Mouse (Mus musculus) T-cell, adult 2 months (primary cell): ENCODE measurements around the gene Gnptab.
"Not testable (repeated sequence)": the region's sequence is repeated elsewhere in the genome, so short reads cannot be mapped to it uniquely, and the experiment has no call there.

Experiments
- DNase-seq: peaks from one replicate; pipeline ENCODE4 v3.0.0; 2022; ENCODE audit warnings: low spot score

Gene Gnptab

GRCm38 (mm10) chr10:88379013-88379885, at the start of gene Gnptab, which contains the start of gene Dram1:
TSS of gene Gnptab (plus strand) at chr10:88379132.
TSS of gene Dram1 (minus strand) at chr10:88379080.
- peak; percentile 91 for DNase-seq

DNA sequence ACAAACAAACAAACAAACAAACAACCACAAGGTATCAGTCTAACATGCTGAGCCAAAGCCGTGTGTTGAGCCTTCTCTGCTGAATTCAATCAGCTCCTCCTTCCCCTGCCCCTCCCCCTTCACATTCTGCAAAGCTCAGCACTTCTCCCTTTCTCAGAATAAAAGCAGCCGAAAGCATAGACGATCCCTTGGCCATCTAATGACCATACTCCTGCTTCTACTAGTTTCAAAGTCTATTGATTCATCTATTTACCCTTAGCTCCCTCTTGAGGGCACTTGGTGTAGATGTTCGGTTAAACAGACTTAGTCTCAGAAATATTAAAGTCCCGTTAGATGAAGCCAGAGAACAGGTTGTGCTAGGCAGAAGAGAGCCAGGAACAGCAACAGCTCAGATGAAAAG, 48.2 kb upstream of the Gnptab start:
- DNase-seq = no peak

- DNase-seq = no peak
Measured at GRCm38 (mm10) chr10:88340660-88341059, 38.3 kb upstream of the Gnptab start.

DNA sequence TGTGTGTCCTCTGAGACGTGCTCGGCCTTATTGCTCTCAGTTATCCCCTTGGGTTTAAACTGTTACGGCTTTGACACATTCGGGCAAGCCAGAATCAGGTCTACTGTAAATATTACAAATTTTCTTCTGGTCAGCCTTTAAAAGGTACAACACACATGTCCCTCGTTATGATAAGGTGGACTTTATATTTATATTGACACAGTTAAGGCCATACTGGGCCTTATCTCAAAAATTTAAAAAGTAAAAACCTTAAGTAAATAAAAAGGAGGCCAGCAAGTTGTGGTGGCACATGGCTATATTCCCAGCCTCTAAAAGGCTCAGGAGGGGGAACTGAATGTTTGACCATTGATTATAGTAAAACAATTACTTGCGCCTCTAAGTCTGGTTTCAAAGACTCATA, 37.6 kb upstream of the Gnptab start:
- no peak for DNase-seq

- DNase-seq = no peak
Measured at GRCm38 (mm10) chr10:88345899-88346401, 33.0 kb upstream of the Gnptab start.

- peak; percentile 4 for DNase-seq
Measured at GRCm38 (mm10) chr10:88346454-88347245, 32.3 kb upstream of the Gnptab start.

GRCm38 (mm10) chr10:88349800-88350199, 29.1 kb upstream of the Gnptab start:
- no peak for DNase-seq

DNA sequence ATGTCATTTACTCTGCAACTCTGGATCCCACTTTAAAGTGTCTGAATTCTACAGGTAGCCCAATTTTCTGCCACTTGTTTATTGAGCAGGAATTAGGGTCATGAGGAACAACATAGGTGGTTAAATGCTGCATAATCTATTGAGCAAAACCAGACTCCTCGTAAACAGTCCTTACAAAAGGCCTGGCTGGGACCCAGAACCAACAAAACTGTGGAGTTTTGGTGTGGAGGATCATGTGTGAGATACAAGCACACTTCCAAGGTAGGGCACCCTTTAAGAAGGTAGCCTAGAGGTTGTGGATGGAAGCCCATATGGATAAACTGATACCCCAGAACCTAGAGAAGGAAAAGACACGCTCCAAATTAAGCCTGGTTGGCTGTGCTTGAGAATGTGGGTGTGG, 28.2 kb upstream of the Gnptab start:
- DNase-seq = no peak

DNA sequence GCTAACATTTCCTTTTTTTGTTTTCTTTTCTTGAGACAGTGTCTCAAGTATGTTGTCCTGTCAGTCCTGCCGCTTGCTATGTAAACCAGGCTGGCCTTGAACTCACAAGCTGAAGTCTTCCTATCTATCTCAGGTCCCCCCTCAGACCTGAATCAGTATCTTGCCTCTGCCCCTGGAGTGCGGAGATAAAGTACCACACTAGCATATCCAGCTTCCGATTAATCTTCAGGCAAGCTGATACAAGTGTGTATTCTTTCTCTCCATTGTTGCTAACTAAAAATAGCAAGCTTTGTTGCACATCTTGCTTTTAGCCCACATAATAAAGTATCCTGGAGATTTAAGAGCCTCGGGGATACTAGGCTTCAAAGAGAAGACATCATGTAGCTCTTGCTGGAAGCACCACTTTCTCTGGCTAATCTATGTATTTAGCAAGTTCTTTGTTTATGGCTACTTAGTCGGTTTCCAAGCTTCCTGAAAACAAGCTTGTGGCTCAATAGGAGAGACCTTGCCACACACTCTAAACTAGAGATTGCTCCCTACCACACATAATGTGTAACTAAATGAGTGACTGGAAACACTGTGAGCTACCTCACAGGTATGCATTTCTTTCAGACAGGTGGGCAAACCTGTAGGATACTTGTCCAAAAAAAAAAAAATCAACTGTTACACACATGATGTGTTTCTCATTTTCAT, 27.4 kb upstream of the Gnptab start:
- DNase-seq = no peak

DNA sequence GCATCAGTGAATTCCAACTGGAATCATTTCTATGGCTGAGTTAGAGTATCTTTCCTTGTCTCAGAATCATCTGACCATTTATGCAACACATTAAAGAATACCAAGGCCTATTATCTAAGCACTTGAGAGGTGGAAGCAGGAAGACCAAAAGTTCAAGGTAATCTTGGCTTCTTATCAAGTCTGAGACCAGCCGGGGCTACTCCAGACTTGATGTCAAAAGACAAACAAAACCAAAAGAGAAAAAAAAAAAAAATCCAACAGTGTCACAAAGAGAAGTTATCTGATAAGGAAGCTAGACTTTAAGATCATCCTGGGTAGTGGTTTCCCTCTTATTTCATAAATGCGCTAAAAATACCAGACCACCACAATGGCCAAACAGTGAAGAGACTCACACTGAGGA, 26.4 kb upstream of the Gnptab start:
- DNase-seq = no peak

- DNase-seq = no peak
Measured at GRCm38 (mm10) chr10:88354599-88354998, 24.3 kb upstream of the Gnptab start.

GRCm38 (mm10) chr10:88356114-88356982, 22.6 kb upstream of the Gnptab start:
- no peak for DNase-seq

DNA sequence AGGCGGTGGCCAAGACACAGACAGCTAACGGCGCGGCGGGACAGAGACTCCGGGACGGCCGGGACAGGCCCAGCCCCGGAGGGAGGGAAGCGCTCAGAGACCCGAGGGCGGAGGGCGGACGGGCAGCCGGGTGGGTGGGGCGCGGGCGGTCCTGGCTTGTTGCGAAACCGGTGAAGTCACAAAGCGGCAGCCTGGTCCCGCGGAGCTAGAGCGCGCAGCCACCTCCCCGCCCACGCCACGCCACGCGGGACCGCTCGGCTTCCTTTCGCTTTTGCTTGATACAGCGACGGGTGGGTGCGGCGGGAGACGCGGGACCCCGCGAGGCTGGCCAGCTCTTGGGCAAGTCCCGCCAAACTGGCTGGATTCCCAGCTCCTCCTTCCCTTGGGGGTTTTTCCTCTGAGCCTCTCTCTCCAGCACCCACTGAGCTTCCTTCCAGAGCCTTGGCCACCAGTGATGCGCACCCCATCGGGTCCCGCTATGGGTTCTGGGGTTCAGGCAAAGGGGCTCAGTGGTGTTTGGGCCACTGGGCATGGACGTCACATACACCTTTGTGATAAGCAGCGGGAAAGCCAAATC, 21.9 kb upstream of the Gnptab start:
- peak; percentile 71 for DNase-seq

DNA sequence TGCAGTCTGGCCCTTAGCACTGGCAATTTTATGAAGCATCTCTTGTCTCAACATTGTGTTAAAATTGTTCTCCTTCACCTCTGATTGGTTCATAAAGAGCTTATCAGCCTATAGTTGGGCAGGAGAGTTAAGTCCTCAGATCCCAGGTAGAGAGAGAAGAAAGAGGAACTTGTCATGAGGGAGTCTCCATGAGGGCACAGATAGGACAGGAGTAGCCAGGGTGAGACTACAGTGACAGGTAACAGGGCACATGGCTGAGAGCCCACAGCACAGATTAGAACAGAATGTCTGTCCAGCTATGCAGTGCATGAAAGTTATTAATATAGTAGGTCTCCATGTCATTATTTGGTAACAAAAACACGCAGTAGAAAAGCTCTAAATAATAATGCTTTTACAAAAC, 16.7 kb upstream of the Gnptab start:
- DNase-seq = no peak

- DNase-seq = no peak
Measured at GRCm38 (mm10) chr10:88364221-88364620, 14.7 kb upstream of the Gnptab start.

DNA sequence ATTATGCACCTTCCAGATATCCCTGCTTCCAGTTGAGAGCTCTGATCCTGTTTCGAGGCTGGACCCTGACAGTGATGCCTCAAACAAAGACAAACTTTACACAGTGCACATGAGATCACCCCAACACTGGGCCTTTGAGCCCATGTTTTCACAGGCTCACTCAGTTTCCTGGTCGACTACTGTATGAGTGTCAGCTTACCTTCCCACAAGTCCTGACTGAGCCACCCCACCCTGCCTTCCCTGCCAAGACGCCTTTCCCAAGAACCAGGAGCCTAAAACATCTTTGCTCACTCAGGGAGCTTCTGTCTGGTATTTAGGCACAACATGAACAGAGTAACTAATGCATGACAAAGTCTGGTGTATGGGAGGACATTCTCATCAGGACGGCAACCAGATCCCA, 9.7 kb upstream of the Gnptab start:
- DNase-seq = no peak

DNA sequence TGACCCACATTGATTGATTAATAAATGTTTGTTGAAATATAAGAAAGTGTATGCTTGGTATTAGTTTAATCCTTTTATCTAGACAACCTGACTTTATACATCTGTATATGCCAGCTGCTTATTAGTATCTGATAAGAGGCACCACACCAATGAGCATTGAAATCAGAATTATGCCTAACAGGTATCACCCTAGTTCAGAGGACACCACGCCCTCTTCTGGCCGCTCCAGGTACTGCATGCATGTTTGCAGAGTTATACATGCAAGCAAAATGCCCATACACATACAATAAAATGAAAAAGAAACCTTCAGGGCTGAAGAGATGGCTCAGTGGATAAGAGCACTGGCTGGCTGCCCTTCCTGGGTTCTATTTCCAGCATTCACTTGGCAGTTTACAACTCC, 7.1 kb upstream of the Gnptab start:
- DNase-seq = peak; percentile 31

- no peak for DNase-seq
Measured at GRCm38 (mm10) chr10:88372436-88372835, 6.5 kb upstream of the Gnptab start.

- DNase-seq = not testable (repeated sequence)
Measured at GRCm38 (mm10) chr10:88372945-88373344, 6.0 kb upstream of the Gnptab start.

DNA sequence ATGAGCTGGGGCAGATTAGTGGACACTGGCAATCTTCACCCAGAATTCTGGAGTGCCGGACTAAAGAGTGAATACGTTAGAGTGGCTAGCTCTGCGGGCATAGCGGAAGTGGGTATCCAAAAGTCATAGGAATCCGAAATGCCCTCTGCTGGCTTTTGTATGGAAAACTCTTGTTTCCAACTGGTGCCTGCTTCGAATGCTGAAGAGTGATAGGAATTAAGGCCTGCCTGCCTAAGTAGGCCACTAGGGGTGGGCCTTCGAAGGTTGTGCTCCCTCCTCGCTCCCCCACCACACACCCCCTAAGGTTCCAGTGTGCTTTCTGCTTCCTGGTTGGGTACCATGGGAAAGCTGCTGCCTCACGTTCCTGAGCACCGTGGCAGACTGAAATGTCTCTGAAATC, 3.9 kb upstream of the Gnptab start:
- no peak for DNase-seq

GRCm38 (mm10) chr10:88376770-88377169, 2.2 kb upstream of the Gnptab start:
- peak; percentile 79 for DNase-seq
